Mouse (Mus musculus): ENCODE measurements around the gene Cfap299.

Gene Cfap299

DNA sequence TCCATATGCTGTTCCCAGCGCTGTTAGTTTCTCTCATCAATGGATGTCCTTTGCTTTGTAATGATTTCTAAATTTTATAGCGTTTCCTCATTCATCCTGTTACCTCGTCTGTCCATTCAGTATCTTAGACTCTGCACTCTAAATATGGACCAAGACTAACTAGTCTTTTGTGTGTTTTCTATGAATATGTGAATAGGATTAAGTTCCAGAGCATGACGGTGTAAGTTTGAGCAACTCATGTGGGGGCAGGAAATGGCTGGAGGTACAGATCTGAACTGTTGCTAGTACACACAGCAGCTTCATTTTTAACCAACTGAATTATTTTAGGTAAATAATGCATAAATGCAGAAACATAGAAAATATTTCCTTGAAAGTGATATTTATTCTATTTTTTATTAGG is 51.3 kb downstream of the Cfap299 start:
- DNase-seq: no peak

DNA sequence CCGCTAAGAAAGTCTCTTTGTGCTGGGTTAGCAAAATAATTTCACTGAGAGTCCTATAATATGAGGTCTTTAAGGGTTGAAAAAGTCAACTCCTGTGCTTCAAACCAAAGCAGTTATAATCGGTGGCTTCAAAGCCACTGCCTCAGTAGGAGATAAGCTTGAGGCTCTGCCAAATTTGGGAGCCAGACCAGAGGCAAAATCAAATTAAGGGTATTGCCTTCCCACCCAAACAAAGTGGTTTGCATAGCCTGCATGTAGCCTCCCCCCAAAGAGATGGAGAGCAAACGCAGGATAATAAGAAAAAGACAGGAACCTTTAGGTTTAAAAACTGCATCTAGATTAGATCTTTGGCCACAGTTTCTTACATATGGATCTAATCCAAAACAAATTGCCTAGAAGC is 58.0 kb downstream of the Cfap299 start:
- DNase-seq: no peak

DNA sequence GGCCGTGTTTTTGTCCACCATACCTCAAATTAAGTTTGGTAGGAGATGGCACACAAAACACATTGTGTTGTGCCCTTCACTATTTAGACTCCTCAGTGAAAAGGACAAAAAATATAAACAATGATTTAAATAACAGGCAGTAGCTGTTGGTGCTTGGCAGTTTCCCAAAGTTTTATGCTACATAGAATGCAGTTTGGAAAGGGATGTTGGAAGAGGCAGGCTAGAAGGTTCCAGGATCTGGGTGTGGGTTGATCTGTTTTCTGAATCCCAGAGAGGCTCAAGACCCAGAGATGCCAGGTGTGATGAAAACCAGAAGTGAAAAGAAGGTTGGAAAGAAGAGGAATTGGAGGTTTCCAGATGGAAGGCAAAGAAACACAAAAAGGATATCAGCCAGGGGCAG is 73.1 kb downstream of the Cfap299 start:
- DNase-seq: no peak

DNA sequence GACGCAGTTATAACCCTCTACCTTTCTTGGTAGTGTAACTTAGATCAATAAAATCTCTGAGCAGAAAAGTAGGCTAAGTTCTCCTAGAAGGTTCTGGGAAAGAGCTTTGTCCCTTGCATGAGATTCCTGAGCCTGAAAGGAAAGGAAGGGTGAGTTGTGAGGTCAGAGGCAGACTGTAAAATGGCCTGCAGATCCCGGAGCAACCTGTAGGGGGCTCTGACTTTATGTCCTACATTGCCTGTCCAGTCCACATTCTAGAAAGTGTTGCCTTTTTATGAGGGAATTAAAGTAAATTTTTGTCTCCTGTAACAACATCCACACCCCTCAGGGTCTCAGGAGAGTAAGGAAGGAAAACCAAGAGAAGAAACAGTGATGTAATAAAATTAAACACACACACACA is 81.0 kb downstream of the Cfap299 start:
- DNase-seq: peak; percentile 31

GRCm38 (mm10) chr5:98416385-98417145 is 87.5 kb downstream of the Cfap299 start:
- DNase-seq: no peak

- no peak for DNase-seq
Observed at GRCm38 (mm10) chr5:98424965-98425364, 95.9 kb downstream of the Cfap299 start.

DNA sequence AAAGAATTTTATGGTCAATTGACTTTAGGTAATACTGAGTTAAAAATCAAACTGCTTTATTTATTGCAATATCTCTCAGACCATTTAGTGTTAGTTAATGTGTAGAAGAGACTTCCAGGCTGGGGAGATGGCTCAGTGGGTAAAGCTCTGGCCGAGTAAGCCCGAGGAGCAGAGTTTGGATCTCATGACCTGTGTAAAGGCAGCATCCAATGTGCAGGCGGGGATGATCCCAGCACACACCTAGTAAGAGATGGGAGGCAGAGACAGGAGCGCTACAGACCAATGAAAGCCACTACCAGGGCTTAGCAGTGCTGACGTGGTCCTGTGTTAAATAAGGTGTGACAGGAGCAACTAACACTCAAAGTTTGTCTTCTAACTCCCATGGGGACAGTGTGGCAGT is 97.0 kb downstream of the Cfap299 start:
- DNase-seq: no peak

GRCm38 (mm10) chr5:98430060-98430459 is 101.0 kb downstream of the Cfap299 start:
- no peak for DNase-seq

- no peak for DNase-seq
Observed at GRCm38 (mm10) chr5:98438686-98439085, 109.6 kb downstream of the Cfap299 start.

DNA sequence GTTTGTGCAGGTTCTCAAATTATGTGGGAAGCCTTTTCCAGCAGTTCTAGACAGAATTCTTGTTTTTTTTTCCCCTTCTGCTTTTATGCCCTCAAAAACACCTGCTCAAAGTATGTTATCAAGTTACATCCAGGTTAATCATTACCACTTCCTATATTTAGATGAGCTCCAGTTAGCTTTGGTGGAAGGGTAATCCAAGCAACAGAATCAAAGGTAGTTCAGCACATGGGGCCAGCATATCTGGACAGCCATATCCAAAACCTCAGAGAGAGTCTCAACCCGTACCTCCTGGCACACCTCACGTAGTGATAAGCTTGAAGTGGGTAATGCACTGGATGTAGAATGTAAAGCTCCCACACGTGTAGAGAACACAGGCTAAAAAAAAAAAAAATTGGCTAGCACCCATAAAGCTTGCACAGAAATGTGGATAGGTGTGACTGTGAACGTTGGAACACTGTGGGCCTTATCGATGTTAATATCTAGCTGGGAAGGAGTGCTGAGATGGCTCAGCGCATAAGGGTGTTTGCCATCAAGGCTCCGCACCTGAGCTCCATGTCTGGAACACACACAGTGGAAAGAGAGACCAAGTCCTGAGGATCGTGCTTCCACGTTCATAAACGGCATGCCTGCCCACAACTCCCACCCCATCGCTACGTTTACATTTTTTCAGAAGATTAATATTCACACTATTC is 117.8 kb downstream of the Cfap299 start:
- DNase-seq: no peak

DNA sequence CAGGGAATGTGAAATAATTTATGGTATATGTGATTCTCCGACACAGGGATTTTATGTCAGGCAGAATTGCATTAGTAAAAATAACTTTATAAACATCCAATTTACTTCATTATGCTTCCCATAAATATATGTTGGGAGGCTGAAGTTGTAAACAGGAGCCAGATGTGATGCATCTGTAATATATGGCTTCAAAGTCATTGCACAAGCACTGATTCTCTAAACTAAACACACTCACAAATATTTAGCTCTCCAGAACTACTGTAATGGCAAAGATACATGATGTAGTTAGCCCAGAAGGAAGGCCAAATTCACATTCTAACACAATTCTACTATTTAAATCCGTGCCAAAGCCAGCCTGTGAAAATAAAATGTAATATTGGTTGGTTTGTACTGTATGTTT is 120.8 kb downstream of the Cfap299 start:
- DNase-seq: no peak

DNA sequence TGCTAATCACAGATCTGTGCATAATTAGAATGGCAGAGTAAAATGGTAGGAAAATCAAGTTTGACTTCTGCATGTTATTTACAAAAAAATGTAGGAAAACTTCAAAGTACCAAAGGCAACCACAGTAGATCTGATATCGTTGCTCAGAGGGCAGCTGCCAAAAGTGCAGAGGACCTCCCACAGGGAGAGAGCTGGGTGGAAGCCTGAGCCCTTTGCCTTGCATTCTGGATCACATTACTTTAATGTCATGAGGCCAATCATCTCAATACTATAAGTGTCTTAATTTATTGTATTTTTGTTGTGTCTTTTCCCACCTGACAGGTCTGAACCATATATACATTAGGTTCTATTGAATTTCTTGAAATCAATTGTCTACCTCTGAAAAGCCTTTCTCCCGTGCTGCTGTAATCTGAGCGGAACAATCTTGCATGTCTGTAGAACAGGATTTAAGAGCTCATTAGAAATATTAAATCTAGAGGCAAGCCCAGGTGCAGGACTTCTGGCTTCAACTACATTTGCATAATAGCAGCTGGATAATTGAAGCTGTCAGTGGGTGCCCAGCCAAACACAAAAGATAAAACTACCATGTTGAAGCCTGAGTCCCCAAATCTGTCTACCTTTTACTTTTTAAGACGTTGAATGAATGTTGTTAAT is 137.9 kb downstream of the Cfap299 start:
- no peak for DNase-seq

DNA sequence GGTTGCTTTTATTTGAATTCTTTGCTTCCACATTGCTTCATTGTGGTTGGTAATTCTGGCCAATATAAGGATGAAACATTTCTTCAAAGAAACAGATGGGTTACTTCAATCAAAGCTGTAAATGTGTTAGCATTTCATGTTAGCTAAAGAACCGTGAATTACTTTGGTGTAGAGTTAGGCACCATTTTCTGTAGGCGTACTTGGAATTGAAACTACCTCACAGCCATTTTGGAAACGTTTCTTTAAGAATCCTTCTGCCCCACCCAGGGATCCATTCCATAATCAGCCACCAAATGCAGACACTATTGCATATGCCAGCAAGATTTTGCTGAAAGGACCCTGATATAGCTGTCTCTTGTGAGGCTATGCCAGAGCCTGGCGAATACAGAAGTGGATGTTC is 140.9 kb downstream of the Cfap299 start:
- no peak for DNase-seq

- peak; percentile 27 for DNase-seq
Observed at GRCm38 (mm10) chr5:98476539-98476938, 147.4 kb downstream of the Cfap299 start.

GRCm38 (mm10) chr5:98477261-98477660 is 148.2 kb downstream of the Cfap299 start:
- DNase-seq: peak; percentile 45

DNA sequence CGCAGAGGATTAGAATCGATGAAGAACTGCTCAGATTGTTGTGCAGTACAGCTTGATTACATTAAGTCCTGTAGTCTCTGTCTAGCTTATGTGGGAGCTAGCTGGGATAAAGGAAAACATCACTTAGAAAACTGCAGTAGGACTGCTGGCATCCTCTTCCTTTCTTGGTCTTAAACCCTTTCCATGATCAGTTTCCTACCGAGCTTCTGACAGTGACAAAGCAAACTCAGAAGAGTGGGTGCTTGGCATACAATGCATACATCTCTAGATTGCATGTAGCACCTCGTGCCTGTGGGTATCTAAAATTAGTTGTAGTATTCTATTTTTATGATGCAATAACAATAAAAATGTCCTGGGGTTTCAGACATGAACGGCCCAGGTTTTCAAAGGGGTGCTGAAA is 154.4 kb downstream of the Cfap299 start:
- no peak for DNase-seq

DNA sequence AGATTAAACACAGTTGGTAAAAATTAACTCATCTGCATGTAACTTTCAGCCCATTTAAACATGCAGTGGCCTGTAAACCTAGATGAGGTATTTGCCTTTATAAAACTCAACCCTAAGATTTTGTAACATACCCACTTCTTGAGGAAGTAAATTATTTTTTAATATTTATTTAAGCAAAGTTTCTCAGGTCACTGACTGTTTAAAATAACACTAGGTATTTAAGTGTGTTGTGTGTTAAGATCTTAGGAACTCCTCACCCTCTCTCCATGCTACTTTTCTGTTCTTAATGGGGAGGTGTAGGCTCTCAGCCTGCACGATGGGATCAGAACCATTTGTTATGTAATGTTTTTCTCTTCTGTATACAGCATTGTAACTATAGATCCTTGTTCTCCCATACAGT is 156.1 kb downstream of the Cfap299 start:
- DNase-seq: no peak

DNA sequence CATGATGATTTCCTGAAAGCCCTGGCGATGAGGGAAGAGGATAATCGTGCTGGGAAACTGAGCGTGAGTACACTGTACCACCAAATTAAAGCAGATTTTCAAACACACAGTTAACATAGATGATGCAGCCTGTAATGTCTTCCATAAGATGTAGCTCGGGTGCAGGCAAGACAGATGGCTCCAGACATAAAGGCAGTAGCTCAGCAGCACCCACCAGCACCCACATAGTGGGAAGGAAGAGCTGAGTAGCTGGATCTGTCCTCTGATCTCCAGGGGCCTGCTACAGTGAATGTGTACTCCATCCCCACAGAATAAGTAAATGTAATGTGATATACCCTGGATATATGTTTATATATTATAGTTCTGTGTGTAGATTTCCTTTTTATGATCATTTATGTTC is 169.2 kb downstream of the Cfap299 start:
- no peak for DNase-seq

DNA sequence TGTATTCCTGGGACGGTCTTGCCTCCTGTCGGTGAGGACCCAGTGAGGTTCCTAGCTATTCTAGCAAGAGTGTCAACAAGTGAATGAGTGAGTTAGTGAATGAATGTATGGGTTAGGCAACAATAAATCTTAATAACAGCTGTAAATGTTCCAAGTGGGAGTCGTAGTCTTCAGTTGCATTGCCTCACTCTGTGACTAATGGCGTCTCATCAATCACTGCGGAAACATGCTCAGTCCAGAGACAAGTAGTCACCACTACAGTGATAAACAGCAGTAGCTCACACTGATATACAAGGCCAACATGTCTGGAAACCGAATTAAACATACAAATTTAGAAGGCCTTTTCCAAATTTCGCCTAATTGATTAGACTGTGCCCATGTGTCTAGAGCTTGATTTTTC is 187.1 kb downstream of the Cfap299 start:
- no peak for DNase-seq

GRCm38 (mm10) chr5:98520118-98520517 is 191.0 kb downstream of the Cfap299 start:
- no peak for DNase-seq

- DNase-seq: no peak
Observed at GRCm38 (mm10) chr5:98522270-98522977, 193.3 kb downstream of the Cfap299 start.

GRCm38 (mm10) chr5:98523050-98523449 is 193.9 kb downstream of the Cfap299 start:
- DNase-seq: no peak

DNA sequence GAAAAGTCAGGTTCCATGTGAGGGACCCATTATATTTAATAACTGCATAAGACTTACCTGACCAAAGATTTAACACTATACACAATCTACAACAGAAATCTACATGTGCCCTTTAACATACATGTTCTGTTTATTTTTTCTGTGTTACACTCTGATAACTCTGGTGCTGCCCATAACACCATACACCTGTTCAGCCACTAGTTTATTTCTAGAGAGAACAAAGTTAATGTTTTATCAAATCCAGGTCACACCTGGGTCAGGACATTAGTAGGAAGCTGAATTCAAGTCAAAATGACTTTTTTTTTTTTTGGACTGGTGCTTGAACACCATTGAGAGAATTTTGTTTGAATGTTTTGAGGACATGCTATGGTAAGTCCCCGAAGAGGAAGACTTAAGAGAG is 194.7 kb downstream of the Cfap299 start:
- DNase-seq: no peak

- DNase-seq: no peak
Observed at GRCm38 (mm10) chr5:98541333-98541732, 212.2 kb downstream of the Cfap299 start.
